Mouse (Mus musculus) ovary, postnatal 10 days (tissue): ENCODE measurements around the gene Cul1.
"Not testable (repeated sequence)": the region's sequence is repeated elsewhere in the genome, so short reads cannot be mapped to it uniquely, and the experiment has no call there.

Experiments used
- DNase-seq: peaks from one replicate; pipeline ENCODE4 v3.0.0; 2022; ENCODE audit warnings: low spot score

Gene Cul1

DNA sequence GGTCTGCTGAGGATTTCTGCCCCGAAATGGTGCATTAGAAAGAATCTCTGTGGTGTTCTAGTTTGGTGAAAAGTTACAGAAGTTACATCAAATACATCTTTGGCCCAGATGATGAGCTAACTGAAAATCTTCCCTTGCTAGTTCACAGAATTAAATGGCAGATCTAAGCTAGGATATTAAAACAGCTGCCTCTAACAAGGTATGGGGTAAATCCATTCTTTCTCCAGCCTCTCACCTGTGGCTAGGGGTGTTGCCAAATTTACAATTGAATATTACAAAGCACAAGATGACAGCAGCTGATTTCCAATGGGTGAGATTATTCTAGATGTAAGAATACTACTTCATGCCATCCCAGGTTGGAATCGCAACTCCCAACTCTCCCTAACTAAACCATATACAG, at the start of gene Cul1:
Gene Cul1 (plus strand): TSS at position 301 of the 400 bp plus-strand sequence.
- no peak for DNase-seq

GRCm38 (mm10) chr6:47404419-47405382, 48.5 kb upstream of the Cul1 start:
- no peak for DNase-seq

DNA sequence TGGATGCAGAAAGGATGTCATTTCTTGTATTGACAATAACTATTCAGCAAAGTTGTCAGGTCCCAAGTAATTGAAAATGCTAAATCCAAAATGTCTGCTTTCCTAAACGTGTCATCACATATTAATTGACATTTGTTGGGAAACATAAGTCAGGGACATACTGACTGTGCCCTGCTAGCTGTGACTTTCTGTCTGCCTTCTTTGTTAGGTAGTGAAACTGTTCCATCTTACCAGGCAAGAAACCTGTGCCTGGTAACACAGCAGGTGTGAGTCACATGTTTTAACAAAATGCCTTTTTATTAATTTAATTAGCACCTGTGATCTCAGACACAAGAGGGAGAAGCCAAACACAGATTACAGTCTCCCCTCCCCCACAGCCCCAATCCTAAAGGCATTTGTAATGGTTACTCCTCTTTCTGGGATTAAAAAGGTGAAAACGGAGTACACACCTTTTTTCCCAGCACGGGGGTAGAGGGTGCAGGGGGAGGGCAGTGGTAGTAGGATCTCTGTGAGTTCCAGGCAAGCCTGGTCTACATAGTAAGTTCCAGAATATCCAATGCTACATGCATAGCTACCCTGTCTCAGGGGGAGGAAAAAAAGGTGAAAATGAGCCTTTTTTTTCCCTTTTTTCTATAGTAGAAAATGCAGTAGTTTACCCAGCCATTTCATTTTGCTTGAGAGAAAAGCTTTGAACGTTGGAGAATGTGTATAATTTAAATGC, 40.2 kb upstream of the Cul1 start:
- no peak for DNase-seq

- DNase-seq: no peak
These were observed 39.5 kb upstream of the Cul1 start for GRCm38 (mm10) chr6:47413656-47414055.

DNA sequence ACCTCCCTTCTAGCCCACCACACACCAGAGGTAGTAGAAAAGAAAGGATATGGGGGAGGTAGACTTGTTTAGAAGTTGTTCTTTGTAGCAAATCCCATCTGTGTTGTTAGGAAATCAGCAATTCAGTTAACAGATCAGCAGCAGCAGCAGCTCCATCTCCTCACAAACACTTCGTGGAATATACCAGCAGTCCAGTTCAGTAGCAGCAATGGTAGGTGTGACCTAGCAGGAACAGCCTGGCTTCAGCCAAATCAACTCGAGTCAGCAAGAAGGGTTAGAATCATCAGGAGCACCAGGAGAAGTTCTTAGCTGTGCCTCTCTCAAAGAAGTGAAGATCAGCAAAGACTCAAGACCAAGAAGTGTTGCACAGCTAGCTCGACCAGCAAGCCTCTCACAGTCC, 34.5 kb upstream of the Cul1 start:
- no peak for DNase-seq

DNA sequence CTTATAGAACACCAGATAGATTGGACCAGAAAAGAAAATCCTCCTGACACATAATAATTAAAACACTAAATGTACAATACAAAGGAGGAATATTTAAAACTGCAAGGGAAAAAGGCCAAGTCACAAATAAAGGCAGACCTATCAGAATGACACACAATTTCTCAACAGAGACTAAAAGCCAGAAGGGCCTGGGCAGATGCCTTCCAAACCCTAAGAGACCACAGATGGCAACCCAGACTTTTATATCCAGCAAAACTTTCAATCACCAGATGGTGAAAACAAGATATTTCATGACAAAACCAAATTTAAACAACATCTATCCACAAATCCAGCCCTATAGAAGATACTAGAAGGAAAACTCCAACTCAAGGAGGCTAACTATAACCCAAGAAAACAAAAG, 33.0 kb upstream of the Cul1 start:
- DNase-seq: no peak

GRCm38 (mm10) chr6:47421221-47421620, 32.0 kb upstream of the Cul1 start:
- DNase-seq: no peak

GRCm38 (mm10) chr6:47426136-47426535, 27.1 kb upstream of the Cul1 start:
- DNase-seq: no peak

GRCm38 (mm10) chr6:47426556-47426955, 26.6 kb upstream of the Cul1 start:
- not testable (repeated sequence) for DNase-seq

DNA sequence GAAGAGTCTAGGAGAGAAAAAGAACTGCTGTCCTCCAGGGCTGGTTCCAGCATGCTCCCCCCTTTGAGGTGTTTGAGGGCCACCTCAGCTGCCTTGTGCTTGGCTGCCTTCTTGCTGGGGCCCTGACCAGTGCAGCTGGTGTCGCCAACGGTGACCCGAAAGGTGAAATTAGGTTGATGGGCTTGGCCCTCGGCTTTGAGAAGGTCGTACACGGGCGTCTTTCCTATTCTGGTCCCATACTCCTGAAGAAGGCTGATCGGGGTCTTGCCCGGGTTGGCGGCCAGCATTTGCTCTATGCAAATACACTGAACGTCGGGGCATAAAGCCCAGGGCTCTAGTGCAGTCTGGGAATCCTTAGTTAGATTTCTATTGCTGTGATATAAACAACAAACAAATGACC, 20.4 kb upstream of the Cul1 start:
- not testable (repeated sequence) for DNase-seq

GRCm38 (mm10) chr6:47440080-47440479, 13.1 kb upstream of the Cul1 start:
- DNase-seq: no peak

- no peak for DNase-seq
These were observed 5.5 kb upstream of the Cul1 start for GRCm38 (mm10) chr6:47447658-47448057.

- peak; percentile 41 for DNase-seq
These were observed 428 bp downstream of the Cul1 start for GRCm38 (mm10) chr6:47453522-47454130.

- peak; percentile 70 for DNase-seq
These were observed 955 bp downstream of the Cul1 start for GRCm38 (mm10) chr6:47454131-47454574.

GRCm38 (mm10) chr6:47454575-47455571, 1.7 kb downstream of the Cul1 start:
- DNase-seq: peak; percentile 61

GRCm38 (mm10) chr6:47455843-47456242, 2.6 kb downstream of the Cul1 start:
- DNase-seq: no peak

- no peak for DNase-seq
These were observed 3.7 kb downstream of the Cul1 start for GRCm38 (mm10) chr6:47456853-47457252.

GRCm38 (mm10) chr6:47465400-47465799, 12.2 kb downstream of the Cul1 start:
- no peak for DNase-seq

DNA sequence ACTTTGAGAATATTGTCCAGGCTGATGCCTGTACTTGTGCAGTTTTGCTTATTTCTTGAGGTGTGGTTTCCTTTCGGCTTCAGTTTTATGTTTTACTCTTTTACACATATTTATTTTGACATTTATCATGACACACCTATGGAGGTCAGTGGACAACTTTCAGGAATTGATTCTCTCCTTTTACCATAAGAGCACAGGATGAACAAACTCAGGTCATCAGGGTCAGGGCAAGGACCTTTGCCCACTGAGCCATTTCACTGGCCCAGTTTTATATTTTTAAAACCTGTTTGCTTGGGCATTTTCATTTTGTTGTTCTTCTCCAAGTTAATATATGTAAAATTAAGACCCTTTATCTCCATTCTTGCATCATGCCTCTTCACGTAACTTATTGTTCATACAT, 13.3 kb downstream of the Cul1 start:
- no peak for DNase-seq

GRCm38 (mm10) chr6:47467058-47467457, 13.9 kb downstream of the Cul1 start:
- DNase-seq: no peak

GRCm38 (mm10) chr6:47469760-47470159, 16.6 kb downstream of the Cul1 start:
- no peak for DNase-seq
